Mouse (Mus musculus): ENCODE measurements at regions not wholly inside any gene's neighbourhood (a gene's known extent, or its start where the extent isn't known, plus 50 kb on each side); places are given as distances from the start of the nearest gene placed in this dataset.

- Histone ChIP-seq H3K4me1 (replicated peaks; ENCODE audit: control insufficient read depth, insufficient read depth, low read length) (no peaks in the 10 kb centered on the region), H3K36me3 (ENCODE audit: control insufficient read depth, insufficient read depth, low read length) (no peaks in the 10 kb centered on the region), H3K9me3 (ENCODE audit: control insufficient read depth, low read length) (no peaks in the 10 kb centered on the region), H3K27ac (ENCODE audit: low read depth) (no peak overlapping the region), H3K4me2 (ENCODE audit: low read length) (no peak overlapping the region), H3K4me3 (ENCODE audit: low read depth, low read length) (no peak overlapping the region), H3K27me3 (replicated peaks; ENCODE audit: control insufficient read depth, insufficient read depth, low read length) (no peaks in the 10 kb centered on the region), H3K9ac (ENCODE audit: low read length) (no peak overlapping the region)
- 19% methylated on average over 2 of the region's 2 CpGs for WGBS
- ATAC-seq (replicated peaks; ENCODE audit: low FRiP score, low TSS enrichment, low read depth): no peak
- no peak for DNase-seq (ENCODE audit: low spot score)
Observed at GRCm38 (mm10) chr9:87574250-87574864, 156.7 kb downstream of the Tbx18 start.

- H3K9ac ChIP-seq (ENCODE audit: low read length): no peak overlapping the region
- no peaks in the 10 kb centered on the region for H3K36me3 ChIP-seq (ENCODE audit: control insufficient read depth, insufficient read depth, low read length)
- H3K4me2 ChIP-seq (ENCODE audit: low read length): no peak overlapping the region
- H3K4me1 ChIP-seq (replicated peaks; ENCODE audit: control insufficient read depth, insufficient read depth, low read length): no peaks in the 10 kb centered on the region
- no peaks in the 10 kb centered on the region for H3K9me3 ChIP-seq (ENCODE audit: control insufficient read depth, low read length)
- no peaks in the 10 kb centered on the region for H3K27me3 ChIP-seq (replicated peaks; ENCODE audit: control insufficient read depth, insufficient read depth, low read length)
- 46% methylated on average over 3 of the region's 3 CpGs for WGBS
- DNase-seq (ENCODE audit: low spot score): no peak
- H3K4me3 ChIP-seq (ENCODE audit: low read depth, low read length): no peak overlapping the region
- ATAC-seq (replicated peaks; ENCODE audit: low FRiP score, low TSS enrichment, low read depth): no peak
- H3K27ac ChIP-seq (ENCODE audit: low read depth): no peak overlapping the region
Observed at GRCm38 (mm10) chr9:87563244-87563643, 167.8 kb downstream of the Tbx18 start.

- H3K36me3 ChIP-seq (ENCODE audit: control insufficient read depth, insufficient read depth, low read length): no peaks in the 10 kb centered on the region
- ATAC-seq (replicated peaks; ENCODE audit: low FRiP score, low TSS enrichment, low read depth): no peak
- no peak overlapping the region for H3K4me3 ChIP-seq (ENCODE audit: low read depth, low read length)
- no peak overlapping the region for H3K4me2 ChIP-seq (ENCODE audit: low read length)
- 37% methylated on average over 6 of the region's 6 CpGs for WGBS
- no peaks in the 10 kb centered on the region for H3K27me3 ChIP-seq (replicated peaks; ENCODE audit: control insufficient read depth, insufficient read depth, low read length)
- H3K9ac ChIP-seq (ENCODE audit: low read length): no peak overlapping the region
- no peak overlapping the region for H3K27ac ChIP-seq (ENCODE audit: low read depth)
- DNase-seq (ENCODE audit: low spot score): no peak
- no peaks in the 10 kb centered on the region for H3K4me1 ChIP-seq (replicated peaks; ENCODE audit: control insufficient read depth, insufficient read depth, low read length)
- H3K9me3 ChIP-seq (ENCODE audit: control insufficient read depth, low read length): no peaks in the 10 kb centered on the region
Observed at GRCm38 (mm10) chr9:87562796-87563195, 168.3 kb downstream of the Tbx18 start.

DNA sequence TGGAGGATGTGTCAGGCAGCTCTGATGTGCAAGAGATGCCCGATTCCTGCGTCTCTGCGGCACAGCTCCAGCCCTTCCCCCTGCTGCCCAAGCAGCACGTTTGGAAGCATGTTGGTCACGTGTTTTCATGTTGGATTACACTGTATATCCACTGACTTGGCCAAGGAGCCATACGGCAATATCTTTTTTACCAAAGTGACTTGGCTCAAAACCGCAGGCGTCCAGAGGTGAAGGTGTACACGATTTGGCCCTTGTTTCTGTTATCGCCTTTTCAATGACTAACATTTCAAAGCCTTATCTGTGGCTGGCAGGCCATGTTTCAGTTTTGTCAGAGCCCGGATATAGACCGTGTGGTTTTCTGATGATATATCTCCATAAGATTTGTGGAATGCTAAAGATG, 173.2 kb downstream of the Tbx18 start:
- H3K4me3 ChIP-seq (ENCODE audit: low read depth, low read length): no peak overlapping the region
- no peak for DNase-seq (ENCODE audit: low spot score)
- no peak overlapping the region for H3K27ac ChIP-seq (ENCODE audit: low read depth)
- H3K9ac ChIP-seq (ENCODE audit: low read length): no peak overlapping the region
- ATAC-seq (replicated peaks; ENCODE audit: low FRiP score, low TSS enrichment, low read depth): no peak
- H3K4me2 ChIP-seq (ENCODE audit: low read length): no peak overlapping the region
- H3K9me3 ChIP-seq (ENCODE audit: control insufficient read depth, low read length): no peaks in the 10 kb centered on the region
- H3K27me3 ChIP-seq (replicated peaks; ENCODE audit: control insufficient read depth, insufficient read depth, low read length): no peaks in the 10 kb centered on the region
- no peaks in the 10 kb centered on the region for H3K4me1 ChIP-seq (replicated peaks; ENCODE audit: control insufficient read depth, insufficient read depth, low read length)
- no peaks in the 10 kb centered on the region for H3K36me3 ChIP-seq (ENCODE audit: control insufficient read depth, insufficient read depth, low read length)
- WGBS: 68% methylated on average over 12 of the region's 12 CpGs

DNA sequence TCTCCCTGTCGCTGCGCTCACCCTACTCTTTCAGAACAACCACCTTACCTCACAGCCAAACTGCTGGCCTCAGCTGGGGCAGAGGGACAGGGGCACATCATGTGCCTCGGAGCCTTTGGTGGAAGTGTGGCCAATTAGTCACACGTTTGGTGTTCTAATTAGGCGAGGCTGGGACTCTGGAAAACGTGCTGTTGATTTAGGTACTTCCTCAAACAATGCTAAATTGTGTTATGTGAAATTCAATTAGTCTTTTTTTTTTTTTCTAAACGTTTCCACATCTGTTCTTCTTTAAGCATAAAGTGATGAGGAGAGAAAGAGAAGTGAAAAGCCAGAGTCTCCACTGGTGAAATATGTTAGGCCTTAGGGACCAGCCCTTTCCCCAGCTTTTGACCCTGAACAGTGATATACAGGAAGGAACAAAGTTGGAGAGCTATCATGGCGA, 174.1 kb downstream of the Tbx18 start:
- WGBS: 18% methylated on average over 8 of the region's 8 CpGs
- Histone ChIP-seq H3K27ac (ENCODE audit: low read depth) (no peak overlapping the region), H3K4me3 (ENCODE audit: low read depth, low read length) (no peak overlapping the region), H3K4me1 (replicated peaks; ENCODE audit: control insufficient read depth, insufficient read depth, low read length) (no peaks in the 10 kb centered on the region), H3K9ac (ENCODE audit: low read length) (no peak overlapping the region), H3K4me2 (ENCODE audit: low read length) (no peak overlapping the region), H3K9me3 (ENCODE audit: control insufficient read depth, low read length) (no peaks in the 10 kb centered on the region), H3K36me3 (ENCODE audit: control insufficient read depth, insufficient read depth, low read length) (no peaks in the 10 kb centered on the region), H3K27me3 (replicated peaks; ENCODE audit: control insufficient read depth, insufficient read depth, low read length) (no peaks in the 10 kb centered on the region)
- no peak for ATAC-seq (replicated peaks; ENCODE audit: low FRiP score, low TSS enrichment, low read depth)
- no peak for DNase-seq (ENCODE audit: low spot score)

GRCm38 (mm10) chr9:87556552-87556951, 174.5 kb downstream of the Tbx18 start:
- ATAC-seq (replicated peaks; ENCODE audit: low FRiP score, low TSS enrichment, low read depth): no peak

GRCm38 (mm10) chr9:87533182-87533581, 197.9 kb downstream of the Tbx18 start:
- no peak overlapping the region for H3K4me2 ChIP-seq (ENCODE audit: low read length)
- ATAC-seq (replicated peaks; ENCODE audit: low FRiP score, low TSS enrichment, low read depth): no peak
- 76% methylated on average over 8 of the region's 8 CpGs for WGBS
- no peaks in the 10 kb centered on the region for H3K9me3 ChIP-seq (ENCODE audit: control insufficient read depth, low read length)
- H3K27me3 ChIP-seq (replicated peaks; ENCODE audit: control insufficient read depth, insufficient read depth, low read length): no peaks in the 10 kb centered on the region
- DNase-seq (ENCODE audit: low spot score): no peak
- no peaks in the 10 kb centered on the region for H3K36me3 ChIP-seq (ENCODE audit: control insufficient read depth, insufficient read depth, low read length)
- H3K9ac ChIP-seq (ENCODE audit: low read length): no peak overlapping the region
- no peaks in the 10 kb centered on the region for H3K4me1 ChIP-seq (replicated peaks; ENCODE audit: control insufficient read depth, insufficient read depth, low read length)
- H3K27ac ChIP-seq (ENCODE audit: low read depth): no peak overlapping the region
- H3K4me3 ChIP-seq (ENCODE audit: low read depth, low read length): no peak overlapping the region

More at GRCm38 (mm10) chr9:87556552-87556951, 174.5 kb downstream of the Tbx18 start:
- Histone ChIP-seq H3K27me3 (replicated peaks; ENCODE audit: control insufficient read depth, insufficient read depth, low read length) (no peaks in the 10 kb centered on the region), H3K9me3 (ENCODE audit: control insufficient read depth, low read length) (no peaks in the 10 kb centered on the region), H3K27ac (ENCODE audit: low read depth) (no peak overlapping the region), H3K4me3 (ENCODE audit: low read depth, low read length) (no peak overlapping the region), H3K36me3 (ENCODE audit: control insufficient read depth, insufficient read depth, low read length) (no peaks in the 10 kb centered on the region), H3K9ac (ENCODE audit: low read length) (no peak overlapping the region), H3K4me2 (ENCODE audit: low read length) (no peak overlapping the region), H3K4me1 (replicated peaks; ENCODE audit: control insufficient read depth, insufficient read depth, low read length) (no peaks in the 10 kb centered on the region)
- no peak for DNase-seq (ENCODE audit: low spot score)
- 13% methylated on average over 7 of the region's 7 CpGs for WGBS

DNA sequence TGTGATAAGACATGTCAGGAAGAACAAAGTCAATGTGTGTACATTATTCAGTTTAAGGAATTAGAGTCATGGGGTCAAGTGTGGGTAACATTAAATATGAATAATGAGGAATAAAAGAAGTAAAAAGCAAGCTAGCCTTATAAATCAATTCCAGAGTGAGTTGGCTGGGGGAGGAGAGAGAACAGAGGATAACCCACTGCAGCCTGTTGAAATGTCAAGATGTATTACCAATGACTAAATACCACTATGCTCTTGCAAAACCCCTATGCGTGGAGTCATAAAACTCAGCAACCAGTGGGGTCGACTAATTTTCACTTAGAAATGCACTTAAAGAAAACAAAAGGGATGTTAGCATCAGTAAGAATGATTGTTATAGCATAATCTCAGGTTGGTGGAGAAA, 201.2 kb downstream of the Tbx18 start:
- H3K9ac ChIP-seq (ENCODE audit: low read length): no peak overlapping the region
- no peak overlapping the region for H3K4me3 ChIP-seq (ENCODE audit: low read depth, low read length)
- no peak for ATAC-seq (replicated peaks; ENCODE audit: low FRiP score, low TSS enrichment, low read depth)
- no peak overlapping the region for H3K4me2 ChIP-seq (ENCODE audit: low read length)
- H3K27me3 ChIP-seq (replicated peaks; ENCODE audit: control insufficient read depth, insufficient read depth, low read length): no peaks in the 10 kb centered on the region
- no peaks in the 10 kb centered on the region for H3K4me1 ChIP-seq (replicated peaks; ENCODE audit: control insufficient read depth, insufficient read depth, low read length)
- WGBS: 59% methylated on average over 2 of the region's 2 CpGs
- H3K27ac ChIP-seq (ENCODE audit: low read depth): no peak overlapping the region
- no peaks in the 10 kb centered on the region for H3K9me3 ChIP-seq (ENCODE audit: control insufficient read depth, low read length)
- H3K36me3 ChIP-seq (ENCODE audit: control insufficient read depth, insufficient read depth, low read length): no peaks in the 10 kb centered on the region
- no peak for DNase-seq (ENCODE audit: low spot score)

- 79% methylated on average over 5 of the region's 5 CpGs for WGBS
- Histone ChIP-seq H3K36me3 (ENCODE audit: control insufficient read depth, insufficient read depth, low read length) (no peaks in the 10 kb centered on the region), H3K4me3 (ENCODE audit: low read depth, low read length) (no peak overlapping the region), H3K4me2 (ENCODE audit: low read length) (no peak overlapping the region), H3K4me1 (replicated peaks; ENCODE audit: control insufficient read depth, insufficient read depth, low read length) (no peaks in the 10 kb centered on the region), H3K27ac (ENCODE audit: low read depth) (no peak overlapping the region), H3K27me3 (replicated peaks; ENCODE audit: control insufficient read depth, insufficient read depth, low read length) (no peaks in the 10 kb centered on the region), H3K9me3 (ENCODE audit: control insufficient read depth, low read length) (no peaks in the 10 kb centered on the region), H3K9ac (ENCODE audit: low read length) (no peak overlapping the region)
- no peak for ATAC-seq (replicated peaks; ENCODE audit: low FRiP score, low TSS enrichment, low read depth)
- DNase-seq (ENCODE audit: low spot score): no peak
Observed at GRCm38 (mm10) chr9:87524890-87525684, 206.0 kb downstream of the Tbx18 start.
